9 mouse cellular contexts compared by ENCODE assay signal in genomic region chr2:27045979-27046770, GRCm38 (mm10). TPM values are rescaled to one million over a fixed set of nuclear protein-coding genes. Genes with fewer than 3 reads are reported as not detected.
A peak's percentile ranks its signal among the peaks of the same experiment; 100 is the strongest.
DNase-seq lines count a peak whose midpoint lies in the region; ATAC-seq and TF ChIP-seq lines count a peak whose summit lies in the region.
"Had no signal": no experiment of that assay in that cellular context is flagged by ENCODE, and none has a peak within 500 bp of the region (broad histone marks: within the 10 kb centered on the region; RNA-seq: fewer than 3 reads in every experiment).

No protein-coding gene starts in this region.

- H3K4me3 ChIP-seq in liver, postnatal 0 days (ENCODE audit: low read depth, low read length) = no peak overlapping the region
- H3K4me3 ChIP-seq in liver, embryonic 11.5 days (ENCODE audit: low read depth, low read length) = no peak overlapping the region
- H3K4me3 ChIP-seq in heart, postnatal 0 days (ENCODE audit: low read depth, low read length) = no peak overlapping the region
- no peak overlapping the region for H3K4me3 ChIP-seq in stomach, embryonic 14.5 days (ENCODE audit: low read depth, low read length)

- no peaks in the 10 kb centered on the region for H3K9me3 ChIP-seq in liver, postnatal 0 days (ENCODE audit: low read length)
- no peaks in the 10 kb centered on the region for H3K9me3 ChIP-seq in liver, embryonic 11.5 days (ENCODE audit: control insufficient read depth, low read length)
- H3K9me3 ChIP-seq in heart, postnatal 0 days (replicated peaks; ENCODE audit: control insufficient read depth, low read length) = no peaks in the 10 kb centered on the region
- no peaks in the 10 kb centered on the region for H3K9me3 ChIP-seq in stomach, embryonic 14.5 days (ENCODE audit: control insufficient read depth, low read depth, low read length)

- ATAC-seq in liver, postnatal 0 days = no peak
- ATAC-seq in liver, embryonic 11.5 days (replicated peaks; ENCODE audit: low FRiP score) = no peak
- ATAC-seq in heart, postnatal 0 days (ENCODE audit: insufficient read depth, low read depth) = peak; percentile 71
- peak; percentile 62; the same call in 1 of the 2 replicates for ATAC-seq in stomach, embryonic 14.5 days (ENCODE audit: insufficient number of reproducible peaks, insufficient read depth, low FRiP score, low read depth)

- 61% methylated on average over 8 of the region's 8 CpGs for WGBS in liver, postnatal 0 days (ENCODE audit: insufficient replicate concordance)
- 62% methylated on average over 8 of the region's 8 CpGs for WGBS in liver, embryonic 11.5 days
- WGBS in heart, postnatal 0 days = 59% methylated on average over 8 of the region's 8 CpGs
- 53% methylated on average over 8 of the region's 8 CpGs for WGBS in stomach, embryonic 14.5 days

- no peaks in the 10 kb centered on the region for H3K27me3 ChIP-seq in liver, postnatal 0 days (ENCODE audit: insufficient read depth, low read length)
- H3K27me3 ChIP-seq in liver, embryonic 11.5 days (replicated peaks; ENCODE audit: control insufficient read depth, insufficient read depth, low read length) = no peaks in the 10 kb centered on the region
- H3K27me3 ChIP-seq in heart, postnatal 0 days (ENCODE audit: control insufficient read depth, insufficient read depth, low read length) = no peaks in the 10 kb centered on the region
- H3K27me3 ChIP-seq in stomach, embryonic 14.5 days (ENCODE audit: control insufficient read depth, insufficient read depth, low read length) = no peaks in the 10 kb centered on the region

- H3K4me2 ChIP-seq in liver, postnatal 0 days (ENCODE audit: low read depth, low read length) = no peak overlapping the region
- H3K4me2 ChIP-seq in liver, embryonic 11.5 days = no peak overlapping the region
- no peak overlapping the region for H3K4me2 ChIP-seq in heart, postnatal 0 days (ENCODE audit: low read depth, low read length)
- no peak overlapping the region for H3K4me2 ChIP-seq in stomach, embryonic 14.5 days (replicated peaks; ENCODE audit: low read depth, low read length)

- no peak for TF ChIP-seq CTCF in liver, postnatal 0 days (IDR thresholded peaks at IDR 0.05; ENCODE audit: low read depth)
- no peak for TF ChIP-seq CTCF in heart, postnatal 0 days (IDR thresholded peaks at IDR 0.05; ENCODE audit: low read depth)

- H3K9ac ChIP-seq in liver, postnatal 0 days (replicated peaks) = no peak overlapping the region
- H3K9ac ChIP-seq in liver, embryonic 11.5 days (ENCODE audit: low read depth, low read length) = no peak overlapping the region
- no peak overlapping the region for H3K9ac ChIP-seq in heart, postnatal 0 days (replicated peaks; ENCODE audit: low read depth, low read length)
- no peak overlapping the region; the same call in 1 of the 2 replicates for H3K9ac ChIP-seq in stomach, embryonic 14.5 days (replicated peaks; ENCODE audit: low read depth, low read length)

- DNase-seq in liver, postnatal 0 days = no peak
- no peak for DNase-seq in liver, embryonic 11.5 days (ENCODE audit: low spot score)
- peak; percentile 36 for DNase-seq in heart, postnatal 0 days (ENCODE audit: low spot score)
- peak; percentile 90 for DNase-seq in kidney, postnatal 10 days
- no peak for DNase-seq in layer of hippocampus, postnatal 25 days (ENCODE audit: extremely low spot score in 1 of 2, low spot score in 1 of 2)
- no peak for DNase-seq in Muller cell, postnatal 12 days (ENCODE audit: inconsistent ontology term)
- no peak for DNase-seq in thymus, postnatal 0 days (ENCODE audit: low spot score)
- DNase-seq: liver had no signal

- H3K27ac ChIP-seq in liver, postnatal 0 days (ENCODE audit: low read depth) = peak overlapping the region; percentile 12; the same call in 1 of the 2 replicates
- H3K27ac ChIP-seq in liver, embryonic 11.5 days (ENCODE audit: low read depth, low read length) = no peak overlapping the region
- 0 out of 2 replicates have a peak overlapping the region, but pooled peaks have one; percentile 15 for H3K27ac ChIP-seq in heart, postnatal 0 days (ENCODE audit: low read depth)
- peak overlapping the region; percentile 27; the same call in 1 of the 2 replicates for H3K27ac ChIP-seq in stomach, embryonic 14.5 days (ENCODE audit: low read length)

- peaks cover 11% of the 10 kb centered on the region for H3K4me1 ChIP-seq in liver, postnatal 0 days (ENCODE audit: insufficient read depth)
- no peaks in the 10 kb centered on the region for H3K4me1 ChIP-seq in liver, embryonic 11.5 days (replicated peaks; ENCODE audit: control insufficient read depth, insufficient read depth, low read length)
- H3K4me1 ChIP-seq in heart, postnatal 0 days (ENCODE audit: control insufficient read depth, insufficient read depth) = no peaks in the 10 kb centered on the region
- no peaks in the 10 kb centered on the region for H3K4me1 ChIP-seq in stomach, embryonic 14.5 days (ENCODE audit: control insufficient read depth, insufficient read depth, low read length)

- H3K36me3 ChIP-seq in liver, postnatal 0 days (replicated peaks; ENCODE audit: insufficient read depth, low read length) = no peaks in the 10 kb centered on the region
- no peaks in the 10 kb centered on the region for H3K36me3 ChIP-seq in liver, embryonic 11.5 days (ENCODE audit: control insufficient read depth, insufficient read depth, low read length)
- no peaks in the 10 kb centered on the region for H3K36me3 ChIP-seq in heart, postnatal 0 days (replicated peaks; ENCODE audit: control insufficient read depth, insufficient read depth, low read length)
- H3K36me3 ChIP-seq in stomach, embryonic 14.5 days (ENCODE audit: control insufficient read depth, insufficient read depth, low read length) = no peaks in the 10 kb centered on the region

- TF ChIP-seq EP300 in liver, postnatal 0 days (IDR thresholded peaks at IDR 0.05; ENCODE audit: low read depth) = peak; percentile 38; the same call in 1 of the 2 replicates
- TF ChIP-seq EP300 in heart, postnatal 0 days (IDR thresholded peaks at IDR 0.05; ENCODE audit: low read depth) = no peak

RNA-seq across cellular contexts. Expression of gene Slc2a6, which starts 18.4 kb away (rescaled TPM):
- 0.31 and 0.47 TPM in 2 replicates for polyA plus RNA-seq in liver, postnatal 0 days (2015; fragmentation: Nextera tagmentation; extraction: Ambion mirVana)
- 0.51 and 0.64 TPM in 2 replicates for polyA plus RNA-seq in liver, embryonic 11.5 days (2014; fragmentation: Nextera tagmentation; extraction: Ambion mirVana)
- total RNA-seq in heart, postnatal 0 days (2014; rRNA removed; ENCODE audit: low replicate concordance) = 0.66 and 0.80 TPM in 2 replicates
- 0.10 and 0.14 TPM in 2 replicates for polyA plus RNA-seq in heart, postnatal 0 days (2015; fragmentation: Nextera tagmentation; extraction: Ambion mirVana)
- polyA plus RNA-seq in stomach, embryonic 14.5 days (2014; fragmentation: Nextera tagmentation; extraction: Ambion mirVana) = 0.84 and 1.7 TPM in 2 replicates
- 10 to 100 TPM; 40.1 to 40.4 TPM for total RNA-seq in layer of hippocampus, postnatal 25 days (2021)
- 2.6 and 3.1 TPM in 2 replicates for polyA plus RNA-seq in thymus, postnatal 0 days (2015; fragmentation: Nextera tagmentation; extraction: Ambion mirVana)

RNA-seq across cellular contexts. Expression of gene Mymk, which starts 25.8 kb away (rescaled TPM):
- 0.49 TPM in 1 of 2 replicates, not detected in the other for polyA plus RNA-seq in liver, postnatal 0 days (2015; fragmentation: Nextera tagmentation; extraction: Ambion mirVana)
- polyA plus RNA-seq in liver, embryonic 11.5 days (2014; fragmentation: Nextera tagmentation; extraction: Ambion mirVana) = 0.12 and 0.13 TPM in 2 replicates
- total RNA-seq in heart, postnatal 0 days (2014; rRNA removed; ENCODE audit: low replicate concordance) = not detected in 2 replicates
- polyA plus RNA-seq in heart, postnatal 0 days (2015; fragmentation: Nextera tagmentation; extraction: Ambion mirVana) = 0.08 and 0.10 TPM in 2 replicates
- polyA plus RNA-seq in stomach, embryonic 14.5 days (2014; fragmentation: Nextera tagmentation; extraction: Ambion mirVana) = not detected in 2 replicates
- under 1 TPM; 0.61 to 0.71 TPM for total RNA-seq in layer of hippocampus, postnatal 25 days (2021)
- polyA plus RNA-seq in thymus, postnatal 0 days (2015; fragmentation: Nextera tagmentation; extraction: Ambion mirVana) = 1.1 and 1.3 TPM in 2 replicates

RNA-seq across cellular contexts. Expression of gene Adamtsl2, which starts 33.0 kb away (rescaled TPM):
- polyA plus RNA-seq in liver, postnatal 0 days (2015; fragmentation: Nextera tagmentation; extraction: Ambion mirVana) = 1.1 and 1.2 TPM in 2 replicates
- 1.8 and 3.5 TPM in 2 replicates for polyA plus RNA-seq in liver, embryonic 11.5 days (2014; fragmentation: Nextera tagmentation; extraction: Ambion mirVana)
- total RNA-seq in heart, postnatal 0 days (2014; rRNA removed; ENCODE audit: low replicate concordance) = 17.7 and 21.9 TPM in 2 replicates
- polyA plus RNA-seq in heart, postnatal 0 days (2015; fragmentation: Nextera tagmentation; extraction: Ambion mirVana) = 7.2 and 7.7 TPM in 2 replicates
- 2.1 and 3.2 TPM in 2 replicates for polyA plus RNA-seq in stomach, embryonic 14.5 days (2014; fragmentation: Nextera tagmentation; extraction: Ambion mirVana)
- 10 to 100 TPM; 10.9 to 12.7 TPM for total RNA-seq in layer of hippocampus, postnatal 25 days (2021)
- polyA plus RNA-seq in thymus, postnatal 0 days (2015; fragmentation: Nextera tagmentation; extraction: Ambion mirVana) = 2.0 and 2.1 TPM in 2 replicates

RNA-seq across cellular contexts. Expression of gene Cacfd1, which starts 36.4 kb away (rescaled TPM):
- polyA plus RNA-seq in liver, postnatal 0 days (2015; fragmentation: Nextera tagmentation; extraction: Ambion mirVana) = 21.1 and 23.5 TPM in 2 replicates
- polyA plus RNA-seq in liver, embryonic 11.5 days (2014; fragmentation: Nextera tagmentation; extraction: Ambion mirVana) = 32.6 and 32.9 TPM in 2 replicates
- total RNA-seq in heart, postnatal 0 days (2014; rRNA removed; ENCODE audit: low replicate concordance) = 11.9 and 26.6 TPM in 2 replicates
- 34.6 and 37.3 TPM in 2 replicates for polyA plus RNA-seq in heart, postnatal 0 days (2015; fragmentation: Nextera tagmentation; extraction: Ambion mirVana)
- 59.2 and 62.6 TPM in 2 replicates for polyA plus RNA-seq in stomach, embryonic 14.5 days (2014; fragmentation: Nextera tagmentation; extraction: Ambion mirVana)
- 10 to 100 TPM; 39.5 to 44.1 TPM for total RNA-seq in layer of hippocampus, postnatal 25 days (2021)
- polyA plus RNA-seq in thymus, postnatal 0 days (2015; fragmentation: Nextera tagmentation; extraction: Ambion mirVana) = 33.4 and 37.3 TPM in 2 replicates

Comparison
In these comparisons a context has a peak if more than half of its experiments do, and no peak if none do; other contexts are left out.
1. ATAC-seq: peak in heart, postnatal 0 days (single experiment) and stomach, embryonic 14.5 days (single experiment); none in liver, postnatal 0 days (single experiment) and liver, embryonic 11.5 days (single experiment).
2. DNase-seq: peak in heart, postnatal 0 days (single experiment) and kidney, postnatal 10 days (single experiment); none in liver, postnatal 0 days (single experiment), liver, embryonic 11.5 days (single experiment), layer of hippocampus, postnatal 25 days (0 of 2), Muller cell, postnatal 12 days (single experiment) and thymus, postnatal 0 days (single experiment).